Mouse (Mus musculus) megakaryocyte, embryonic 14.5 days (primary cell): ENCODE results near the gene Heg1.

Experiments used
- FLI1 ChIP-seq: IDR thresholded peaks from 2 replicates; pipeline ENCODE4 v1.6.1; 2012; ENCODE audit warnings: low read length, inconsistent platforms, mixed read lengths
- GATA1 ChIP-seq: IDR thresholded peaks from 3 replicates; pipeline ENCODE4 v1.6.1; 2012; ENCODE audit warnings: mixed read lengths, low read length, inconsistent platforms, borderline replicate concordance

- TF ChIP-seq GATA1 (no peak), FLI1 (no peak)
These were observed 13.2 kb upstream of the Heg1 start for GRCm38 (mm10) chr16:33670933-33671332.
